Mouse (Mus musculus) hindbrain, embryonic 12.5 days (tissue): ENCODE measurements around the gene Smarca1. TPM values are rescaled to one million over a fixed set of nuclear protein-coding genes. Genes with fewer than 3 reads are reported as not detected.
A peak's percentile ranks its signal among the peaks of the same experiment; 100 is the strongest.

ENCODE experiments used
- ATAC-seq: fragments of 200-750 bp; cut with Nextera tagmentation; 2 replicates; pipeline ENCODE4 v1.8.0; 2017; ENCODE audit warnings: moderate TSS enrichment; ENCODE audit not compliant: low FRiP score
- H3K27ac ChIP-seq: fragments of 300-500 bp; sonication (generic); 2 replicates; pipeline ENCODE4 v1.5.1; 2016; ENCODE audit warnings: mild to moderate bottlenecking
- H3K27me3 ChIP-seq: fragments of 300-500 bp; sonication (generic); 2 replicates; pipeline ENCODE4 v1.6.1; 2016; ENCODE audit warnings: mild to moderate bottlenecking
- H3K36me3 ChIP-seq: fragments of 300-500 bp; sonication (generic); 2 replicates; pipeline ENCODE4 v1.6.1; 2016; ENCODE audit warnings: mild to moderate bottlenecking
- H3K4me1 ChIP-seq: fragments of 300-500 bp; sonication (generic); 2 replicates; pipeline ENCODE4 v1.6.1; 2016
- H3K4me2 ChIP-seq: fragments of 300-500 bp; sonication (generic); replicated peaks from 2 replicates; pipeline ENCODE4 v1.6.1; 2016; ENCODE audit warnings: mild to moderate bottlenecking
- H3K4me3 ChIP-seq: fragments of 300-500 bp; sonication (generic); 2 replicates; pipeline ENCODE4 v1.5.1; 2016; ENCODE audit warnings: mild to moderate bottlenecking
- H3K9ac ChIP-seq: fragments of 300-500 bp; sonication (generic); 2 replicates; pipeline ENCODE4 v1.6.1; 2016; ENCODE audit warnings: mild to moderate bottlenecking, moderate library complexity
- H3K9me3 ChIP-seq: fragments of 300-500 bp; sonication (generic); replicated peaks from 2 replicates; pipeline ENCODE4 v1.6.1; 2016; ENCODE audit warnings: mild to moderate bottlenecking
- WGBS: fragments of 180-500 bp; shearing (Covaris S2); methylation state at CpG from one replicate; pipeline ENCODE4 v1.1.7; 2016; 5-methylcytosine and 5-hydroxymethylcytosine counted together
- polyA plus RNA-seq: library from polyadenylated mRNA; unstranded; fragments of >200 nt; fragmentation: Nextera tagmentation; extraction: Ambion mirVana; gene quantifications from 2 replicates; pipeline ENCODE4 v1.2.1, GENCODE M21; 2016

The Smarca1 gene
- polyA plus RNA-seq, 1 experiment from 2014 or later, result 40.6 TPM

DNA sequence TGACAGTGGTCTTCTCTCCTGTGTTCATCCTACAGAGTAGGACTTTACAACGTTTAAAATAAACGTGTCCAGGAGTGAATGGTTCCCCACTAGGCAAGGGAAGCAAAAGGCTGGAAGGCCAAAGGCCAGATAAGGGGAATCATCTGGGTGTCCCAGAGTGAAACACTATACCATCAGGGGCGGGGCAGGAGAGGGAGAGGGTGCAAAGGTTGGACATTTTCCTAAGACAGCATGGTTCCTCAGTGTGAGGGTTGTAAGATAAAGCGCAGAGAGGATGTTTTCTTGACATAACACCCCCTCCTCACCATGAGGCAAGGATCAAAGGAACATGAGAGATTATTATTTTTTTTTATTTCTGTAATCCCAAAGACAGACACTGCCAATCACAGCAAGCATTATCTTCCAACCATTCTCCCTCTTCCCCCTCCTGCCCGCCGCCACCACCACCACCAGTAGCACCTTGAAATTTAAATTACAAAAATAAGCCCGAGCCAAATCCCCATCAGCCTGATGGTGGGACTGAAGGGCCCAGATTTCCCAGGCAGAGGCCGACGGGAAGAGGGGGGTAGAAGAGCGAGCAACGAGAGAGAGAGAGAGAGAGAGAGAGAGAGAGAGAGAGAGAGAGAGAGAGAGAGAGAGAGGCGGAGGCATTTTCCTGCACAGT lies 1.4 kb downstream of the Smarca1 start:
- Histone ChIP-seq H3K9ac (peak overlapping the region; percentile 73), H3K27me3 (no peaks in the 10 kb centered on the region), H3K27ac (peak overlapping the region; percentile 81), H3K36me3 (no peaks in the 10 kb centered on the region), H3K9me3 (no peaks in the 10 kb centered on the region), H3K4me3 (peak overlapping the region; percentile 58), H3K4me1 (no peaks in the 10 kb centered on the region), H3K4me2 (peak overlapping the region; percentile 50)
- ATAC-seq, result peak; percentile 42
- WGBS, result 14% methylated on average over 11 of the region's 12 CpGs

DNA sequence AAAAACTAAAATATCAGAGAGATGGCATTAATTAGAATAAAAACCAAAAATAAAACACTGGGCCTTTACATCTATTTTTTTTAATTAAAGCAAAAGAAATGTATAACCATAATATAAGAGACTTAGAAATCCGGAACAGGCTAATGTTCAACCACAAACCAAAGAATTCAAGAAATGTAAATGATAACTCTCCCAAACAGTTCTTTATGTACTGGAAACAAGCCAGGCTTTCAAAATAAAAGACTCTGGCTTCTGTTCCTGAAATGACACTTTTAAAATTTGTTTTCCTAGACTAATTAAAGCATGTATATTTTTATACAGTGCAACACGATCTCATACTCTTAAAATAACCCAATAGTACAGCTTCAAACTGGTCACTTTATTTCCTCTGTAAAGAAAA lies 5.4 kb downstream of the Smarca1 start:
- Histone ChIP-seq H3K4me1 (no peaks in the 10 kb centered on the region), H3K4me3 (no peak overlapping the region), H3K36me3 (0 out of 2 replicates have a peak, but pooled peaks cover 3% of the 10 kb centered on the region), H3K9ac (no peak overlapping the region), H3K27me3 (no peaks in the 10 kb centered on the region), H3K27ac (no peak overlapping the region), H3K9me3 (no peaks in the 10 kb centered on the region), H3K4me2 (no peak overlapping the region)
- no peak for ATAC-seq
- WGBS, result 81% methylated on average over 2 of the region's 2 CpGs

DNA sequence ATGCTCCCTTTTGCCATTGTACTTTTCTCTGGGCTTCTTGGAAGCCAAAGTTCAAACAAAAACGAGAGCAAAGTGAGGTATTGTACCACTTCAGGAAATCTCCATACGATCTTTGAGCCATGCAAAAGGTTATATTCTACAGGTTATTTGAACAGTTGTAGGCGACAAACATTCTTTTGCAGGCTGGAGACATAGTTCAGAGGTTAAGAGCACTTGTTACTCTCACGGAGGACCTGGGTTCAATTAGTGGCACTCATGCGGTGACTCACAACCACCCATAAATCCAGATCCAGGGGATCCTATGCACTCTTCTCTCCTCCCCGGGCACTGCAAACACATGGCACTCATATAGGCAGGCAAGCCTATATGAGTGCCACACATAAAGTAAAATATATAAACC lies 10.0 kb downstream of the Smarca1 start:
- Histone ChIP-seq H3K4me3 (no peak overlapping the region), H3K27ac (no peak overlapping the region), H3K9ac (no peak overlapping the region), H3K27me3 (no peaks in the 10 kb centered on the region), H3K36me3 (0 out of 2 replicates have a peak, but pooled peaks cover 3% of the 10 kb centered on the region), H3K9me3 (no peaks in the 10 kb centered on the region), H3K4me1 (no peaks in the 10 kb centered on the region), H3K4me2 (no peak overlapping the region)
- ATAC-seq, result no peak
- 88% methylated on average over 6 of the region's 6 CpGs for WGBS

DNA sequence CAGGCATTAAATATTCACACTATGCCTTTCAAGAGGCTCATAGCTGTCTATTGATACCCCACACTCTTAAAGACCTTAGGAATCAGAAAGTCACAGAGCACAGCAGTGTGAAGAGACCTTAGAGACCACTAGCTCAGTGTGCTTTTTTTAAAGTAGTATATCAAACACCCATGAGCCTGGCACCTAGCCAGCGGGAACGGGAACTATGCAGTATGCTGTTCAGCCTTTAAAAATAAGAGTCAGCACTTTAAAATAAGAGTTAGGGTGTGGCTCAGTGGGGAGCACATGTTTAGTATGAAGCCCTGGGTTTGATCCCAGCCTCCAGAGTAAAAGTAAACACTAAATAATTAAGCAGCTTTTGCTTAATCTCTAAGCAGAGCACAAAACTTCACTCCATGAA lies 12.7 kb downstream of the Smarca1 start:
- no peak for ATAC-seq
- Histone ChIP-seq H3K4me3 (no peak overlapping the region), H3K4me1 (no peaks in the 10 kb centered on the region), H3K9ac (no peak overlapping the region), H3K9me3 (no peaks in the 10 kb centered on the region), H3K36me3 (0 out of 2 replicates have a peak, but pooled peaks cover 3% of the 10 kb centered on the region), H3K27ac (no peak overlapping the region), H3K27me3 (no peaks in the 10 kb centered on the region), H3K4me2 (no peak overlapping the region)
- WGBS, result 76% methylated on average over 2 of the region's 2 CpGs

DNA sequence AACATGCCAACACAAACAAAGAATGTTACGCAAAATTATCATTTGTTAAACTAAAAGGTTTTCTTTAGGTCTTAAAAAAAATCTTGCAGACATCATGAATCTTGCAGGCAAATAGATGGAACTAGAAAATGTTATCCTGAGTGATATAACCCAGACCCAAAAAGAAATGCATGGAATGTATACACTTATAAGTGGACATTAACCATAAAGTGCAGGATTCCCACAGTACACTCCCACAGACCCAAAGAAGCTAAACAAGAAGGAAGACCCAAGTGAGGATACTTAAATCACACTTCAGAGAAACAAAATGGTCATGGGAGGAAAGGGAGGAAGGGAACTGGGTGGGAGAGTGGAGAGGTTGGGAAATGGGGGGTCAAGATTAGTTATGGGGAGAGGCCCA lies 34.2 kb downstream of the Smarca1 start:
- Histone ChIP-seq H3K9me3 (no peaks in the 10 kb centered on the region), H3K27ac (no peak overlapping the region), H3K36me3 (0 out of 2 replicates have a peak, but pooled peaks cover 4% of the 10 kb centered on the region), H3K4me2 (no peak overlapping the region), H3K9ac (no peak overlapping the region), H3K4me3 (no peak overlapping the region), H3K27me3 (no peaks in the 10 kb centered on the region), H3K4me1 (no peaks in the 10 kb centered on the region)
- no peak for ATAC-seq
- 97% methylated on average over 1 of the region's 1 CpGs for WGBS

DNA sequence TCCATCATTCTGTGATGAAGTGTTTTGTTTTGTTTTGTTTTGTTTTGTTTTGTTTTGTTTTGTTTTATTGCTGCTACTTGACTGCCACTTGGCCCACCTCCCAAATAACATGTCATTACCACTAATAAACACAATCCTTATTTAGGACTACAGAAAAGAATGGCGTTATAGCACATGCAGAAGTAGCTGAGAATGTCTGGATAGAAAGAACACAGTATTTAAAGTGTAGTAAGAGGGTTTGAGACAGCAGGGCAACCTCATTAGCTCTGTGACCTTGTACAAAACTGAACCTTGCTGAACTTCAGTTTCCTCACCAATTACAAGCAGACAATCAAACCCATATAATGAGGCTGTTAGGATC lies 57.0 kb downstream of the Smarca1 start:
- H3K27ac ChIP-seq, result no peak overlapping the region
- H3K9ac ChIP-seq, result no peak overlapping the region
- H3K4me1 ChIP-seq, result no peaks in the 10 kb centered on the region
- no peaks in the 10 kb centered on the region for H3K9me3 ChIP-seq
- no peak overlapping the region for H3K4me2 ChIP-seq
- 72% methylated on average over 1 of the region's 1 CpGs for WGBS
- no peaks in the 10 kb centered on the region for H3K27me3 ChIP-seq
- no peak for ATAC-seq
- no peaks in the 10 kb centered on the region for H3K36me3 ChIP-seq
- H3K4me3 ChIP-seq, result no peak overlapping the region

DNA sequence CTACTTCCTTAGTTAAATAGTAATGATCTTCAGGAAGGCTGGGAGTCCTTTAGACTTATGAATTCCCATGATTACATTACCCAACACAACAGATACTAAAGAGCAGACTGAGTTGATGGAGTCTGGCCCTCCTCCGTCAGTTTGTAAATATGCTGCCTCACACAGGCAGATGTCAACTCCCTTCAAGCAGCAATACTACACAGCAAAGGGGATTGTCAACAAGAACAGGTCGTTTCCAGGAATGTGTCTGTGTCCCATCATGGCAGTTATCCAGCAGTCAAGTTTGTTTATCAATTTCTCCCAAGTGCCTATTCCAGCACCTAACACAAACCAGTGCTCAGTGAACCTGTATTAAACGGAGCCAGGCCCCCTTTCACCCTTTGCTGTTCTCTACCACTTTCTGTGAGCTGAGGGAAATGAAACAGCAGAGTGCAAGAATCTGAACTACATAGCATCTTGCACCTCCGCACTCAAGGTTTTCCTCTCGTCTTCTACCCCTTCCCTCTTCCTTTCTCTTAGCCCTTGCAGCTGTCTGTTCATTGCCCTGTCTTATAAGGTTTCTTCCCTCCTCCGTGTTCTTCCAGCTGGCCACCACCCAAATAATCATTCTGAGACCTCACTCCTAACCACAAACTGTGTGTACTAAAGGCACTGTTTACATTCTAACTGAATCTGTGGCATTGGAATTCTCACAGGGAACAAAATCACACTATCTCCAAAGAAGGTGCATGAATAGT lies 57.5 kb downstream of the Smarca1 start:
- no peak overlapping the region for H3K4me2 ChIP-seq
- H3K27ac ChIP-seq, result no peak overlapping the region
- no peak overlapping the region for H3K4me3 ChIP-seq
- H3K36me3 ChIP-seq, result no peaks in the 10 kb centered on the region
- ATAC-seq, result no peak
- no peaks in the 10 kb centered on the region for H3K4me1 ChIP-seq
- no peaks in the 10 kb centered on the region for H3K9me3 ChIP-seq
- no peaks in the 10 kb centered on the region for H3K27me3 ChIP-seq
- no peak overlapping the region for H3K9ac ChIP-seq
- 77% methylated on average over 6 of the region's 6 CpGs for WGBS

DNA sequence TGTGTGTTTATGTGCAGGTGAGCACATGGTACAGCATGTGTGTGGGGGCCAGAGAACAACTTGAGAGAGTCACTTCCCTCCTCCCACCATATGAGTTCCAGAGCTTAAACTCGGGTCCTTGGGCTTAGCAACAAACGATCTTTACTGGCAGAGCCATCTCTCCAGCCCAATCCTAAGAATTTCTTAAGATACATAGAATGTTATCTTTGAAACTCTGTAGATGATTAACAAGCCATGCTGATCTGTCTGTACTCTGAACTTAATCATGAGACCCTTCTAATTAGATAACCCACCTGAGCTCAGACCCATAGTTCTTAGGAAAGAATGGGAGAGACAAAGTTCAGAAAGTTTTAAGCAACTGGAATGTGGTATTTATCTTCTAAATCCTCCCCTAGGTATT lies 59.3 kb downstream of the Smarca1 start:
- Histone ChIP-seq H3K9me3 (no peaks in the 10 kb centered on the region), H3K9ac (no peak overlapping the region), H3K36me3 (no peaks in the 10 kb centered on the region), H3K27ac (no peak overlapping the region), H3K4me2 (no peak overlapping the region), H3K4me1 (no peaks in the 10 kb centered on the region), H3K27me3 (no peaks in the 10 kb centered on the region), H3K4me3 (no peak overlapping the region)
- no peak for ATAC-seq
- 74% methylated on average over 2 of the region's 2 CpGs for WGBS

DNA sequence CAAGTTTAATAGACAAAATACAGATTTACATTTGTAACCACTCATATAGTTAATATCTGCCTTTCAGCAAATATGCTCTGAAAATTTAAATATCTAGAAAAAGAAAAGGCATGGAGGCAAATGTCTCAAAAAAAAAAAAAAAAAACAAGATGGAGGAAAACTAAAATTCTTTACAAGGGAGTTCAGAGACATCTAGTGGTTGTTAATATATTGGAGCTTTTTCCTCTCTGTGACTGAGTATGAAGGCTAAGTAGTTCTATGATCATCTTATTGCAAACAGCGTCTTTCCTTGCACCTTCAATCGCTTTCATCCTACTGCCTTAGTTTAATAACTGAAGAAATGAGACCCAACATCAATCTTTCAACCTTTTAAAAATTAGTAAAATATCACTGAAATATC lies 72.2 kb downstream of the Smarca1 start:
- no peaks in the 10 kb centered on the region for H3K27me3 ChIP-seq
- WGBS, result 68% methylated on average over 2 of the region's 2 CpGs
- no peaks in the 10 kb centered on the region for H3K36me3 ChIP-seq
- H3K4me3 ChIP-seq, result no peak overlapping the region
- no peak overlapping the region for H3K4me2 ChIP-seq
- no peak for ATAC-seq
- no peaks in the 10 kb centered on the region for H3K9me3 ChIP-seq
- no peaks in the 10 kb centered on the region for H3K4me1 ChIP-seq
- H3K27ac ChIP-seq, result no peak overlapping the region
- no peak overlapping the region for H3K9ac ChIP-seq

DNA sequence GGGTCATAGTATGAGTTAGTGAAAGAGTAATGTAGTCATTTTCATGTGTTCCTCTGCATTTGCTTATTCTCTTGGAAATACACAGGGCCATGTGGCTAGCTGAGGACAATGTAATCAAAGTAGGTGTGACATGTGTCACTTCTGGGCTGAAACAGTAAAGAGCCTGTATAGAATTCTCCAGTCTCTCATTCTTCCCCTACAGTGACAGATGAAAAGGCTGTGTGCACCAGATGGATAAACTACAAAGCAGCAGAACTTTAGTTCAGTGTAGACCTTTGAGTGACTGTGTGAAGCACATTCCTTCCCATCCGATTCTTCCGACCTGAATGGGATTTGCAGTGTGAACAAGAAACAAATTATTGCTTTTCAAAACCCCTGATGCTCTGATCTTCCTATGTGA lies 84.1 kb downstream of the Smarca1 start:
- Histone ChIP-seq H3K27ac (no peak overlapping the region), H3K4me1 (no peaks in the 10 kb centered on the region), H3K9ac (no peak overlapping the region), H3K4me3 (no peak overlapping the region), H3K27me3 (no peaks in the 10 kb centered on the region), H3K4me2 (no peak overlapping the region), H3K9me3 (no peaks in the 10 kb centered on the region), H3K36me3 (no peaks in the 10 kb centered on the region)
- 88% methylated on average over 2 of the region's 2 CpGs for WGBS
- no peak for ATAC-seq

DNA sequence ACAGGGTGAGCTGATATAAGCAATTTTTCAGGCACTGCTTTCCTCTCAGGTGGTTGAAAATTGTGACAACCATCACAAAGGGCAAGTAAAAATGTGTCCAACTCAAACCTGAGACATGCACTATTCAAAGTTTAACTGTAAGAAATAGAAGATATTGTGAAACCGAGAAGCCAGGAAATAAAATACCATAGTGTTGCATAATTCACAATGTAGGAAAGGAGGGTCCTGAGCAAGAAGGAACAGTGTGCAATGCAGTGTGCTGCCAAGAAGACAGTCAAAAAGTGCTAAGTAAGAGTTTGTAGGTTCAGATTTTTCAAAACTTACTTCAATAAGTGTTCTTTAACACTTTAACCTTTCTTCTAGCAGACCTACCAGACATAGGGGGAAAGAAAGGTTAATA lies 128.3 kb downstream of the Smarca1 start:
- Histone ChIP-seq H3K36me3 (no peaks in the 10 kb centered on the region), H3K9ac (no peak overlapping the region), H3K9me3 (no peaks in the 10 kb centered on the region), H3K4me2 (no peak overlapping the region), H3K4me3 (no peak overlapping the region), H3K4me1 (no peaks in the 10 kb centered on the region), H3K27ac (no peak overlapping the region), H3K27me3 (no peaks in the 10 kb centered on the region)
- WGBS, result 78% methylated on average over 1 of the region's 1 CpGs
- ATAC-seq, result no peak

DNA sequence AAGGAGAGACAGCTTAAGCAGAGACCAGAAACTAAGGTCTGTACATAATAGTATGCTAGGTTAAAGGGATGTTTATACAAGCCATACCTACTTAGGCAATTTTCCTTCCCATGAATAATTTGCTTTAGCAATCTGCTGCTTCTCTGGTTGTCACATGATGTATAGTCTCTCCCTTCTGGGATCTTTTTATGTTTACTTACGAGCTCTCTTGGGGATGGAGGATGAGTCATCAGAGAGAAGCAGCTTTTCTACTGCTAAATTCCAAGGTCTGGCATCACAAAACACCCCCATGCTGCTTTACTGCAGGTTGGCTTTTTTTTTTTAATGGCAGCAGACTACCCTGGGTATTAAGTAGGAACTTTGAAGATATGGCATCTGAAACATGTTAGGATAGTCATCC lies 132.6 kb downstream of the Smarca1 start:
- H3K4me1 ChIP-seq, result no peaks in the 10 kb centered on the region
- H3K4me2 ChIP-seq, result no peak overlapping the region
- no peak overlapping the region for H3K4me3 ChIP-seq
- H3K36me3 ChIP-seq, result no peaks in the 10 kb centered on the region
- no peaks in the 10 kb centered on the region for H3K27me3 ChIP-seq
- ATAC-seq, result no peak
- H3K9me3 ChIP-seq, result no peaks in the 10 kb centered on the region
- no peak overlapping the region for H3K9ac ChIP-seq
- no peak overlapping the region for H3K27ac ChIP-seq
- 53% methylated on average over 1 of the region's 1 CpGs for WGBS
